Mouse (Mus musculus): Measurements from ENCODE around the gene Gabra1. TPM values are rescaled to one million over a fixed set of nuclear protein-coding genes. Genes with fewer than 3 reads are reported as not detected.

Gabra1 gene
- total RNA-seq (2014; fragmentation: Nextera tagmentation) (not detected in 2 replicates), total RNA-seq (2017) (not detected in 2 replicates)

DNA sequence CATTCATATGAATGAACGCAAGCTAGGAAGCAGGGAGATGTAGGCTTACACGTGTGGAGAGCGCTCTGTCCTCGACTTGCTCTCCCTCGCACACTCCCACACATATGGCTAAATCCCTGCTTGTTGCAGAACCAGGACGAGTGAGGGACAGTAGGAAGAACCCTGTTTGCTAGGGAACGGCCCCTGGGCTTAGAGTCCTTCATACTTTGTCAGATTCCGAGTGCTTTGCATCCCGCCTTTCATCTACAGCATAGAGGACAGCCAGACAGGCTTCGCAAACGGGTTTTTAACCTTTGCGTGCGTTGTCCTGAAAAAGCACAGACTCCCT lies at the start of gene Gabra1:
Gene Gabra1 (minus strand): TSS at position 106 of the 328 bp plus-strand sequence.
- ATAC-seq (replicated peaks; ENCODE audit: low FRiP score, low TSS enrichment, poor library complexity, severe bottlenecking), result no peak

DNA sequence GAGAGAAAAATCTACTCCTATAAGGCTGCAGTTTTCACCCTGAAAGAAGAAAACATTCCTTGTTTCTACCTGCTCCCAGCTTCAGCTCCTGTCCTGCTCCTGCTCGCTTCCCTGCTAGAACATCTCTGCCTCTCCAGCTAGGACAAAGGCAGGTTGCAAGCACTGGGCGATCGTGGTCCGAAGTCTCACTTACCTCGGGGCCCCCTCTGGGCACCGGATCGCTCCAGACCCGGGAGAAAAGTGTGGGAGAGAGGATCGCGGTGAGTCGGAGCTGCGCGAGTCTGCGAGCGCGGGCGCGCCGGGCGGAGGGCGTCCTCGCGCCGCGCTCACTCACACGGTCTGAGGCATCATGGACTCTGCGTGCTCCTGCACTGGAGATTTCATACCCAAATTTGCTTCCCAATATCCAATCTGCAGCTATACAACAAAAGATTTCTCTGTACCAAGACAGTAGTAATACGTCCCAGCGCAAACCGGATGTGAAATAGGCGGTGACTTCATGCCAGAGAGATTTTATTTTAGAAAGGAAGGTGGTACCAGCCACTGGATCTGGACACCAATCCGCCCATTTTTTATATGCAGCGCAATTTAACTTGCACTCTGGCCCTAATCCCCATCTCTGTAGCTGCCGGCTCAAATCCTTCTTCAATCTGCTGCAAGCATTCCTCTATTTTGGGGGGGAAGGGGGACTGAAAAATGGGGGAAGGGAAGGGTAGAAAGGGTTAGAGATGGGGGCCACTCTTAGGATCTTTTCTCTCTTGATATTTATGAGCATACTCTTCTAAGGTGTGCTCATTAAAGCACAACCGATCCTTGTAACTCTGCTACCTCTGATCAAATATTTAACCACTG lies 531 bp downstream of the Gabra1 start:
- ATAC-seq (replicated peaks; ENCODE audit: low FRiP score, low TSS enrichment, poor library complexity, severe bottlenecking), result no peak

GRCm38 (mm10) chr11:42181426-42181825 lies 1.3 kb downstream of the Gabra1 start:
- ATAC-seq (replicated peaks; ENCODE audit: low FRiP score, low TSS enrichment, poor library complexity, severe bottlenecking), result no peak

DNA sequence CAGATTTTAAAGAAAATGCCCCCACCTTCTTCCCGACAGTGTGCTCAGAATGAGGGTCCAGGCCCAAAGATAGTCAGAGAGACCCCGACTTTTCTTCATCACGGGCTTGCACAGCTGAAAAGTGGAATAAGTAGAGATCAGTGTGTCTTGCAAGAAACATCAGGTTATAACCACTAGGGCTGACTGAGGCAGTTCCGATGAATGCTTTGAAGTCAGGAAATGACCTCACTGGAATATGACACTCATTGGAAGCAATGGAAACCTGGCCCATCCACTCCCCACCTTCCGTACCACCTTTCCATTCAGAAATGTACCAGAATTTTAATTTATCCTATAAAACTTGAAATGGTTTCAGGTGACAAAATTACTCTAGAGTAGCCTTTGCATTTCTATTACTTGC lies 3.2 kb downstream of the Gabra1 start:
- no peak for ATAC-seq (replicated peaks; ENCODE audit: low FRiP score, low TSS enrichment, poor library complexity, severe bottlenecking)

DNA sequence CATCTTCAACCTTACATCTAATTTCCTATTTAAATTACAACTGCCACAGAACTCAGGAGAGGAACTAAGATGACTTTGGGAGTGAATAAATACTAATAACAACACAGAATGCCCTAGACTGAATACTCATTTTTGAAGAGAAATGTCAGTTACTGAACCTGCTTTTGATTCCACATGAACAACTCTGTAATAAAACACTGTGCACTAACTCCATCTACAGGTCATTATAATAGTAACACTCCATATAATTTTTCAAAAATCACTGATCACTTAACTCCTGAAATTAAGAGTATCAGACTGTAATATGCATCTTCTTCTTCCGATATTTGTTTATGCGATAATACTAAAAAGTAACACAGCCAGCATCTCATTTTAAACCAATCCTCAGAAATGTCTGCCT lies 4.4 kb downstream of the Gabra1 start:
- ATAC-seq (replicated peaks; ENCODE audit: low FRiP score, low TSS enrichment, poor library complexity, severe bottlenecking), result no peak

DNA sequence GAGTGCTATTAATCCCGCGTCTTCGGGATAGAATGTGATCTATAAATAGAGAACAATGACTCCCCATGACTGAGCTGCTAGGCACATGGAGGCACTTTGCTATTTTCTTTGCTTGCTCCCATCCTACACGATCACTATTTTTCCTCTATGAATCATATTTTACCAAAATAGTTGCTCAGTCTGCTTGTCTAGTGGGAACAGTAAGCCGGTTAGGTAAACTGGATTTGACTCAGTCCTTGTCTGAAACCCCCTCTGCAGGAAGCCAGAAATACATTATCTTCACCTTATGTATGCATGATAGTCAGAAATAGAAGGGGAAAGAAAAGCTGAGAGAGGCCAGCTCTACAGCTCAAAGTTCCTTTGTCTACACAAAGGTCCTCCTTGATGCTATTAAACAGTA lies 31.3 kb downstream of the Gabra1 start:
- no peak for ATAC-seq (replicated peaks; ENCODE audit: low FRiP score, low TSS enrichment, poor library complexity, severe bottlenecking)

DNA sequence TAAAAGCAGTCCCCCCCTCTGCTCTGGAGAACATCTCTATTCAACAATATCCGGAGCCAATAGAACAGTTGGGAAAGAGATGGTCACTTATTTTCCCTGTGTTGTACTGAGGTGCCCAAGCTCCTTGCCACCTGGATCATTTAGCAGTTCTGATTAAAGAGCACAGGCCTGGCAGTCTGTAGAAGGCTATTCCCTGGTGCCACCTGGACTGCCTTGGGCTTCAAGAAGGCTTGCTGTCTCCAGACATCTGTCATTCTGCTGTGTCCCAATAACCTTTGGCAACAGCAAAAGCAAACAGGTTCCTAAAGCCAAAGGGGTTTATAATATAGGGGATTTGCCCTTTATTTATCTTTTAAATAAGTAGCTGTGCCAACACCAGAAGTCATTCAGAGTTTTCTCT lies 65.8 kb downstream of the Gabra1 start:
- no peak for ATAC-seq (replicated peaks; ENCODE audit: low FRiP score, low TSS enrichment, poor library complexity, severe bottlenecking)

- ATAC-seq (replicated peaks; ENCODE audit: low FRiP score, low TSS enrichment, poor library complexity, severe bottlenecking), result no peak
These were observed 72.7 kb downstream of the Gabra1 start for GRCm38 (mm10) chr11:42110051-42110450.

DNA sequence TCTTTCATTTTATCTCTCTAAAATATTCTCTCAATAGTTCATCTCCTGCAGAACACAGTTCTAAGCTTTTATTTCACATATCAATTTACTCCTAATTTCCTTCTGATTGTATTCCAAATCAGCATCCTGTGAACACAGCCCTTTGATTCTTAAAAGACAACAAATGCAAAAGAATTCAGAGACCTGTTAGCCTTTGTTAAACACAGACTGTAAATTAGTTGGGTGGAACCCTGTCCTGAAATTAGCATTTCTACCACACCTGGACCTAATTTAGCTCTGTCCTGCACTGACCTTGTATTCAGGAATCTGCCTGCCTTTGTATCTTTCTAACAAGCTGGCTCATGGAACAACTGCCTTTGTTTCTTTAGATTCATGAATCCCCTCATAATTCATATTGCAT lies 73.1 kb downstream of the Gabra1 start:
- ATAC-seq (replicated peaks; ENCODE audit: low FRiP score, low TSS enrichment, poor library complexity, severe bottlenecking), result no peak

DNA sequence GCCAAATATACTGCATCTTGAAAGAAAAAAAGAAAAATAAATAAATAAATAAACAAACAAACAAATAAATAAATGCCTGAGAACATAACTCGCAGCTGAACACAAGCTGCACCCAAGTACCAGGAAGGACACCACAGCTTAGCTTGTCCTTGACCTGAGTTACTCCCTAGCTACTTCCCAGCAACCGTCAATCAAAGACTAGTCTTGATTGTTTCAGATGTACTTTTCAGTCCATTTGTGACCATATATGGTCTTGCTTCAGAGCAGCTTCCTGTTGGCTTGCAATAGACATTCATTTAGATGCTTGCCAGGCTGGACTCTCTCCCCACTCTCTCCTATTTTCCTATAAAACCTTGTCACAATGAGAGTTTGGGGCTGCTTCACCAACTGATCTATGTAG lies 87.2 kb downstream of the Gabra1 start:
- no peak for ATAC-seq (replicated peaks; ENCODE audit: low FRiP score, low TSS enrichment, poor library complexity, severe bottlenecking)

Other genes starting within 250 kb of the Gabra1 start
- gene Gabrg2, start 182.1 kb downstream of the Gabra1 start, total RNA-seq (2014; fragmentation: Nextera tagmentation), result not detected in 2 replicates
- not detected in 2 replicates for gene Gabrg2, start 182.1 kb downstream of the Gabra1 start, total RNA-seq (2017)
- not detected in 2 replicates for gene Gabra6, start 138.1 kb upstream of the Gabra1 start, total RNA-seq (2014; fragmentation: Nextera tagmentation)
- gene Gabra6, start 138.1 kb upstream of the Gabra1 start, total RNA-seq (2017), result not detected in 2 replicates
- gene Gabrb2, start 236.8 kb upstream of the Gabra1 start, total RNA-seq (2014; fragmentation: Nextera tagmentation), result not detected in 2 replicates
- not detected in 2 replicates for gene Gabrb2, start 236.8 kb upstream of the Gabra1 start, total RNA-seq (2017)

Measured in megakaryocyte-erythroid progenitor cell, adult 5-6 weeks (primary cell).